Mouse (Mus musculus) hindbrain, embryonic 11.5 days (tissue): ENCODE measurements at regions not wholly inside any gene's neighbourhood (a gene's known extent, or its start where the extent isn't known, plus 50 kb on each side); places are given as distances from the start of the nearest gene placed in this dataset.
A peak's percentile ranks its signal among the peaks of the same experiment; 100 is the strongest.
"Not testable (repeated sequence)": the region's sequence is repeated elsewhere in the genome, so short reads cannot be mapped to it uniquely, and the experiment has no call there.

Source experiments
- ATAC-seq: fragments of 200-750 bp; cut with Nextera tagmentation; 2 replicates; pipeline ENCODE4 v1.8.0; 2017; ENCODE audit warnings: mild to moderate bottlenecking, moderate TSS enrichment, moderate library complexity; ENCODE audit not compliant: low FRiP score
- DNase-seq: peaks from one replicate; pipeline ENCODE4 v3.0.0-alpha.2; 2015; ENCODE audit warnings: low spot score
- H3K27ac ChIP-seq: fragments of 300-500 bp; sonication (generic); 2 replicates; pipeline ENCODE4 v1.5.1; 2014; ENCODE audit warnings: mild to moderate bottlenecking, low read depth, low read length
- H3K27me3 ChIP-seq: fragments of 300-500 bp; sonication (generic); 2 replicates; pipeline ENCODE4 v1.6.1; 2014; ENCODE audit warnings: mild to moderate bottlenecking, low read length, moderate library complexity, mixed read lengths; ENCODE audit not compliant: control insufficient read depth, insufficient read depth
- H3K36me3 ChIP-seq: fragments of 300-500 bp; sonication (generic); 2 replicates; pipeline ENCODE4 v1.6.1; 2014; ENCODE audit warnings: mild to moderate bottlenecking, low read length, moderate library complexity, mixed read lengths; ENCODE audit not compliant: control insufficient read depth, insufficient read depth
- H3K4me1 ChIP-seq: fragments of 300-500 bp; sonication (generic); replicated peaks from 2 replicates; pipeline ENCODE4 v1.6.1; 2014; ENCODE audit warnings: low read length, mixed read lengths; ENCODE audit not compliant: control insufficient read depth, insufficient read depth
- H3K4me2 ChIP-seq: fragments of 300-500 bp; sonication (generic); replicated peaks from 2 replicates; pipeline ENCODE4 v1.6.1; 2014; ENCODE audit warnings: mild to moderate bottlenecking, low read depth, low read length
- H3K4me3 ChIP-seq: fragments of 300-500 bp; sonication (generic); 2 replicates; pipeline ENCODE4 v1.5.1; 2014; ENCODE audit warnings: low read depth, low read length
- H3K9ac ChIP-seq: fragments of 300-500 bp; sonication (generic); 2 replicates; pipeline ENCODE4 v1.6.1; 2014; ENCODE audit warnings: low read depth, low read length
- H3K9me3 ChIP-seq: fragments of 300-500 bp; sonication (generic); 2 replicates; pipeline ENCODE4 v1.6.1; 2016; ENCODE audit warnings: low read length; ENCODE audit not compliant: control insufficient read depth
- WGBS: fragments of 180-500 bp; shearing (Covaris S2); extraction: QIAGEN DNeasy Blood & Tissue Kit; methylation state at CpG from one replicate; pipeline ENCODE4 v1.1.7; 2014; 5-methylcytosine and 5-hydroxymethylcytosine counted together

DNA sequence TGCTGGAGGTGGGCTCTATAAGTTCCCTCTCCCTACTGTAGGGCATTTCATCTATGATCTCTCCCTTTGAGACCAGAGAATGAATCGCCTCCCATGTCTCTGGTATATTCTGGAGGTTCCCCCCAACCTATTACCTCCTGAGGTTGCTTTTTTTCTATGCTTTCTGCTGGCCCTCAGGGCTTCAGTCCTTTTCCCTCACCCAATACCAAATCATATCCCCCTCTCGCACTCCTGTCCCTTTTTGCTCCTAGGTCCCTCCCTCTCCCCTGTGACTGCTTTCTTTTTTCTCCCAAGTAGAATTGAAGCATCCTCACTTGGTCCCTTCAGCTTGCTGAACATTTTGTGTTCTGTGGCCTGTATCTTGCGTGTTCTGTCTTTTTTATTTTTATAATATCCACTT, 1278.8 kb upstream of the Cox7c start:
- Histone ChIP-seq H3K27ac (no peak overlapping the region), H3K27me3 (no peaks in the 10 kb centered on the region), H3K9me3 (no peaks in the 10 kb centered on the region), H3K4me3 (no peak overlapping the region), H3K9ac (no peak overlapping the region), H3K4me2 (no peak overlapping the region), H3K36me3 (no peaks in the 10 kb centered on the region), H3K4me1 (no peaks in the 10 kb centered on the region)
- ATAC-seq (no peak), DNase-seq (no peak)
- 94% methylated on average over 3 of the region's 3 CpGs for WGBS

DNA sequence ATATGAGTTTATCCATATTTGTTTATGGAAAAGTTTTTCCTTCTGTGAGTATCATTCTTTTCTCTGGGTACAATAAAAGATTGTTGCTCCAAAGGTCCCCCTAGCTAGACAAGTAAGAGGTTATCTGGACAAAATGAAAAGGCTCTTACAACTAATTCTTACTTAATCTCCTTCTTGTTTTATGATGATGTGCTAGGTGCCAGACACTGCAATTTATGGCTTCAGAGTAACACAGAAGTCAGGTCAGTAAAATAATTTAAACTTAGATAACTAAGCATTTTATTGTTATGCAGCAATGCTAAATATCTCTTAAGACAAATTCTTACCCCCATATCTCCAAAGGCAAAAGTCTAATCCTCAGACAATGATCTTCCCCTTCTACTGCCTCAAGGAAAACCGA, 1276.8 kb upstream of the Cox7c start:
- ATAC-seq (no peak), DNase-seq (no peak)
- Histone ChIP-seq H3K36me3 (no peaks in the 10 kb centered on the region), H3K4me1 (no peaks in the 10 kb centered on the region), H3K27ac (no peak overlapping the region), H3K9ac (no peak overlapping the region), H3K27me3 (no peaks in the 10 kb centered on the region), H3K4me2 (no peak overlapping the region), H3K4me3 (no peak overlapping the region), H3K9me3 (no peaks in the 10 kb centered on the region)
- WGBS = 71% methylated on average over 1 of the region's 1 CpGs

- H3K9ac ChIP-seq, H3K4me1 ChIP-seq, DNase-seq, H3K9me3 ChIP-seq, H3K4me3 ChIP-seq, ATAC-seq, H3K36me3 ChIP-seq, H3K27ac ChIP-seq, H3K4me2 ChIP-seq, H3K27me3 ChIP-seq: not testable (repeated sequence)
Observed at GRCm38 (mm10) chr13:87314022-87314421, 1267.3 kb upstream of the Cox7c start.

GRCm38 (mm10) chr13:87313503-87313902, 1266.8 kb upstream of the Cox7c start:
- no peaks in the 10 kb centered on the region for H3K27me3 ChIP-seq
- 86% methylated on average over 1 of the region's 1 CpGs for WGBS
- no peak overlapping the region for H3K27ac ChIP-seq
- no peaks in the 10 kb centered on the region for H3K9me3 ChIP-seq
- ATAC-seq (peak; percentile 57; the same call in 1 of the 2 replicates), DNase-seq (no peak)
- H3K4me2 ChIP-seq = no peak overlapping the region
- no peaks in the 10 kb centered on the region for H3K36me3 ChIP-seq
- H3K4me3 ChIP-seq = no peak overlapping the region
- no peaks in the 10 kb centered on the region for H3K4me1 ChIP-seq
- no peak overlapping the region for H3K9ac ChIP-seq
